Mouse (Mus musculus): ENCODE measurements around the gene Cep112. TPM values are rescaled to one million over a fixed set of nuclear protein-coding genes. Genes with fewer than 3 reads are reported as not detected.

Cep112 gene
- polyA plus RNA-seq, 1 experiment = 17.0 TPM

- TF ChIP-seq POLR2A (IDR thresholded peaks at IDR 0.05; ENCODE audit: insufficient read depth, low read length) = no peak
- no peak for TF ChIP-seq EP300 (IDR thresholded peaks at IDR 0.05; ENCODE audit: insufficient read depth, low read depth, low read length)
- no peak for TF ChIP-seq CTCF (IDR thresholded peaks at IDR 0.05; ENCODE audit: low read depth, low read length)
- H3K27ac ChIP-seq (ENCODE audit: insufficient read depth, low read length) = no peak overlapping the region
- no peak overlapping the region for H3K9ac ChIP-seq (ENCODE audit: low read depth, poor library complexity, severe bottlenecking)
- no peaks in the 10 kb centered on the region for H3K36me3 ChIP-seq (ENCODE audit: control insufficient read depth, insufficient read depth, low read length, poor library complexity, severe bottlenecking)
- no peaks in the 10 kb centered on the region for H3K9me3 ChIP-seq (replicated peaks; ENCODE audit: control insufficient read depth, insufficient read depth, low read length, poor library complexity, severe bottlenecking)
- no peak overlapping the region for H3K4me3 ChIP-seq (ENCODE audit: low read depth, low read length)
- H3K27me3 ChIP-seq (ENCODE audit: control insufficient read depth, insufficient read depth, low read length, poor library complexity, severe bottlenecking) = no peaks in the 10 kb centered on the region; the same call in 1 of the 2 replicates
- no peaks in the 10 kb centered on the region for H3K4me1 ChIP-seq (ENCODE audit: control insufficient read depth, insufficient read depth, low read length)
Observed at GRCm38 (mm10) chr11:108384920-108385665, 39.9 kb upstream of the Cep112 start.

GRCm38 (mm10) chr11:108385666-108386024, 39.3 kb upstream of the Cep112 start:
- no peak overlapping the region for H3K9ac ChIP-seq (ENCODE audit: low read depth, poor library complexity, severe bottlenecking)
- H3K4me3 ChIP-seq (ENCODE audit: low read depth, low read length) = no peak overlapping the region
- H3K4me1 ChIP-seq (ENCODE audit: control insufficient read depth, insufficient read depth, low read length) = no peaks in the 10 kb centered on the region
- no peak for TF ChIP-seq POLR2A (IDR thresholded peaks at IDR 0.05; ENCODE audit: insufficient read depth, low read length)
- no peak for TF ChIP-seq CTCF (IDR thresholded peaks at IDR 0.05; ENCODE audit: low read depth, low read length)
- no peak for TF ChIP-seq EP300 (IDR thresholded peaks at IDR 0.05; ENCODE audit: insufficient read depth, low read depth, low read length)
- no peak overlapping the region for H3K27ac ChIP-seq (ENCODE audit: insufficient read depth, low read length)
- H3K27me3 ChIP-seq (ENCODE audit: control insufficient read depth, insufficient read depth, low read length, poor library complexity, severe bottlenecking) = no peaks in the 10 kb centered on the region; the same call in 1 of the 2 replicates
- H3K36me3 ChIP-seq (ENCODE audit: control insufficient read depth, insufficient read depth, low read length, poor library complexity, severe bottlenecking) = no peaks in the 10 kb centered on the region
- H3K9me3 ChIP-seq (replicated peaks; ENCODE audit: control insufficient read depth, insufficient read depth, low read length, poor library complexity, severe bottlenecking) = no peaks in the 10 kb centered on the region

- no peak for TF ChIP-seq POLR2A (IDR thresholded peaks at IDR 0.05; ENCODE audit: insufficient read depth, low read length)
- no peak for TF ChIP-seq CTCF (IDR thresholded peaks at IDR 0.05; ENCODE audit: low read depth, low read length)
- no peak for TF ChIP-seq EP300 (IDR thresholded peaks at IDR 0.05; ENCODE audit: insufficient read depth, low read depth, low read length)
- Histone ChIP-seq H3K27me3 (ENCODE audit: control insufficient read depth, insufficient read depth, low read length, poor library complexity, severe bottlenecking) (no peaks in the 10 kb centered on the region), H3K4me3 (ENCODE audit: low read depth, low read length) (no peak overlapping the region), H3K36me3 (ENCODE audit: control insufficient read depth, insufficient read depth, low read length, poor library complexity, severe bottlenecking) (no peaks in the 10 kb centered on the region), H3K4me1 (ENCODE audit: control insufficient read depth, insufficient read depth, low read length) (no peaks in the 10 kb centered on the region), H3K27ac (ENCODE audit: insufficient read depth, low read length) (no peak overlapping the region), H3K9ac (ENCODE audit: low read depth, poor library complexity, severe bottlenecking) (no peak overlapping the region), H3K9me3 (replicated peaks; ENCODE audit: control insufficient read depth, insufficient read depth, low read length, poor library complexity, severe bottlenecking) (no peaks in the 10 kb centered on the region)
Observed at GRCm38 (mm10) chr11:108395061-108395460, 29.9 kb upstream of the Cep112 start.

GRCm38 (mm10) chr11:108396076-108396829, 28.7 kb upstream of the Cep112 start:
- H3K9ac ChIP-seq (ENCODE audit: low read depth, poor library complexity, severe bottlenecking) = no peak overlapping the region
- no peak overlapping the region for H3K27ac ChIP-seq (ENCODE audit: insufficient read depth, low read length)
- no peak overlapping the region for H3K4me3 ChIP-seq (ENCODE audit: low read depth, low read length)
- H3K9me3 ChIP-seq (replicated peaks; ENCODE audit: control insufficient read depth, insufficient read depth, low read length, poor library complexity, severe bottlenecking) = no peaks in the 10 kb centered on the region
- no peaks in the 10 kb centered on the region for H3K36me3 ChIP-seq (ENCODE audit: control insufficient read depth, insufficient read depth, low read length, poor library complexity, severe bottlenecking)
- no peaks in the 10 kb centered on the region for H3K27me3 ChIP-seq (ENCODE audit: control insufficient read depth, insufficient read depth, low read length, poor library complexity, severe bottlenecking)
- H3K4me1 ChIP-seq (ENCODE audit: control insufficient read depth, insufficient read depth, low read length) = no peaks in the 10 kb centered on the region
- no peak for TF ChIP-seq EP300 (IDR thresholded peaks at IDR 0.05; ENCODE audit: insufficient read depth, low read depth, low read length)
- no peak for TF ChIP-seq POLR2A (IDR thresholded peaks at IDR 0.05; ENCODE audit: insufficient read depth, low read length)
- no peak for TF ChIP-seq CTCF (IDR thresholded peaks at IDR 0.05; ENCODE audit: low read depth, low read length)

- no peak overlapping the region for H3K9ac ChIP-seq (ENCODE audit: low read depth, poor library complexity, severe bottlenecking)
- TF ChIP-seq EP300 (IDR thresholded peaks at IDR 0.05; ENCODE audit: insufficient read depth, low read depth, low read length) = no peak
- TF ChIP-seq POLR2A (IDR thresholded peaks at IDR 0.05; ENCODE audit: insufficient read depth, low read length) = no peak
- no peak for TF ChIP-seq CTCF (IDR thresholded peaks at IDR 0.05; ENCODE audit: low read depth, low read length)
- no peak overlapping the region for H3K27ac ChIP-seq (ENCODE audit: insufficient read depth, low read length)
- no peaks in the 10 kb centered on the region for H3K36me3 ChIP-seq (ENCODE audit: control insufficient read depth, insufficient read depth, low read length, poor library complexity, severe bottlenecking)
- no peak overlapping the region for H3K4me3 ChIP-seq (ENCODE audit: low read depth, low read length)
- H3K9me3 ChIP-seq (replicated peaks; ENCODE audit: control insufficient read depth, insufficient read depth, low read length, poor library complexity, severe bottlenecking) = 0 out of 2 replicates have a peak, but pooled peaks cover 2% of the 10 kb centered on the region
- no peaks in the 10 kb centered on the region for H3K4me1 ChIP-seq (ENCODE audit: control insufficient read depth, insufficient read depth, low read length)
- H3K27me3 ChIP-seq (ENCODE audit: control insufficient read depth, insufficient read depth, low read length, poor library complexity, severe bottlenecking) = no peaks in the 10 kb centered on the region
Observed at GRCm38 (mm10) chr11:108409876-108410644, 14.9 kb upstream of the Cep112 start.

All from ES-Bruce4 (cell line).